Mouse (Mus musculus): ENCODE measurements around the gene Chst13. TPM values are rescaled to one million over a fixed set of nuclear protein-coding genes. Genes with fewer than 3 reads are reported as not detected.

Gene Chst13
- polyA plus RNA-seq, 1 experiment from 2014 or later = not detected

DNA sequence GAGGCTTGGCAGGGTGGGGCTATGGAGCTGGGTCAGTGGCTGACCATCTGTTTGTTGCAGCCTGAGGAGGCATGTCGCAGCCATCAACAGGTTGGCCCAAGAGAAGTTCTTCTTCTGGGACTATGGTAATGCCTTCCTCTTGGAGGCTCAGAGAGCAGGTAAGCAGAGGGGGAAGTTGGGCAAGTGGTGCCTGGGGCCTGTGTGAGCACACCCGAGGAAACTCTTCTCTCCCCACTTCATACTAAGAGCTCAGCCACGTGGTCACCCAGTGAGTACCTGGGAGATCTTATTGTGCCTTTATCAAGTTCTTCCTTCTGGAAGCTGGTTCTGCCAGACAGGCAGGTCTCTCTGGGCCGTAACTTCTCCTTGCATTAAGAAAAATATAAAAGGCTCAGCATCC is 22.2 kb upstream of the Chst13 start:
- 82% methylated on average over 4 of the region's 4 CpGs for WGBS
- no peaks in the 10 kb centered on the region for H3K9me3 ChIP-seq
- H3K36me3 ChIP-seq = no peaks in the 10 kb centered on the region
- H3K27me3 ChIP-seq = no peaks in the 10 kb centered on the region
- ATAC-seq = no peak
- H3K9ac ChIP-seq (replicated peaks) = no peak overlapping the region
- no peak overlapping the region for H3K4me2 ChIP-seq (replicated peaks)
- H3K27ac ChIP-seq = no peak overlapping the region
- H3K4me1 ChIP-seq (replicated peaks) = no peaks in the 10 kb centered on the region
- H3K4me3 ChIP-seq (replicated peaks) = no peak overlapping the region

DNA sequence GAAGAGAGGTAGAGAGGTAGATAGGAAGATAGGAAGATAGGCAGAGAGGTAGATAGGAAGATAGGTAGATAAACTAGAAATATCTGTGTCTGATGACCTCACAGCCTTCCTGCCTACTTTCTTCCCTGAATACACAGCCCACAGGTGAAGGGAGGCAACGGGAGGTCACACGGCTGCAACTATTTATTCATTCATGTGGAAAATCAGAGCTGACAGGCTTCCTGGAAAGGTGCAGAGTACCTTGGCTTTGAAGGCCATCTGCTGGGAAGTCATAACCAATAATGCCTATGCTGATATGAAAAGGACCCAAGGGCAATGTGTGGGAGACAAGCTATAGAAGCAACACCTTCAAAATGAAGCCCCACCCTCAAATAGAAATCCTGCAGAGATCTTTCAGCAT is 17.4 kb upstream of the Chst13 start:
- Histone ChIP-seq H3K27me3 (no peaks in the 10 kb centered on the region), H3K4me2 (replicated peaks) (no peak overlapping the region), H3K27ac (no peak overlapping the region), H3K9me3 (no peaks in the 10 kb centered on the region), H3K36me3 (no peaks in the 10 kb centered on the region), H3K4me3 (replicated peaks) (no peak overlapping the region), H3K9ac (replicated peaks) (no peak overlapping the region), H3K4me1 (replicated peaks) (no peaks in the 10 kb centered on the region)
- no peak for ATAC-seq
- 77% methylated on average over 2 of the region's 2 CpGs for WGBS

DNA sequence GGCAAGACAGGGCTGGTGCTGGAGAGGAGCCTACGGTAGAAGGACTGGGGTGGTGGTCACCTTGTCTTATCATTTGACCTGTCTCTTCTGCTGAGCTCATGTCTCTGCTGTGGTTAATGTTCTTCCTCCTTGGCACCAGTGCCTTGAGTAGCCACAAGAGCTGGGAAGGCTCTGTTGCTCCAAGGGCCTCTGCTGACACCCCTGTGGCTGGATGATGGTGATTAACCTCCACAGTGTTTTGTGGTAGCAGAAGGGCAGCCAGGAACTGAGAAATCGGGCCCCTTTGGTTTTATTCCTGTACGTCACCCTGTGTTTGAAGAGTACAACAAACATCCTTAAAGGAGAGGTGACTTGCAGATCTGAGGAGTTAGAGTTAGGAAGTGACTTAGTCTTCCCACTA is 9.3 kb upstream of the Chst13 start:
- Histone ChIP-seq H3K9me3 (no peaks in the 10 kb centered on the region), H3K27me3 (no peaks in the 10 kb centered on the region), H3K4me3 (replicated peaks) (no peak overlapping the region), H3K4me2 (replicated peaks) (no peak overlapping the region), H3K27ac (no peak overlapping the region), H3K36me3 (no peaks in the 10 kb centered on the region), H3K9ac (replicated peaks) (no peak overlapping the region), H3K4me1 (replicated peaks) (no peaks in the 10 kb centered on the region)
- 84% methylated on average over 3 of the region's 3 CpGs for WGBS
- no peak for ATAC-seq

DNA sequence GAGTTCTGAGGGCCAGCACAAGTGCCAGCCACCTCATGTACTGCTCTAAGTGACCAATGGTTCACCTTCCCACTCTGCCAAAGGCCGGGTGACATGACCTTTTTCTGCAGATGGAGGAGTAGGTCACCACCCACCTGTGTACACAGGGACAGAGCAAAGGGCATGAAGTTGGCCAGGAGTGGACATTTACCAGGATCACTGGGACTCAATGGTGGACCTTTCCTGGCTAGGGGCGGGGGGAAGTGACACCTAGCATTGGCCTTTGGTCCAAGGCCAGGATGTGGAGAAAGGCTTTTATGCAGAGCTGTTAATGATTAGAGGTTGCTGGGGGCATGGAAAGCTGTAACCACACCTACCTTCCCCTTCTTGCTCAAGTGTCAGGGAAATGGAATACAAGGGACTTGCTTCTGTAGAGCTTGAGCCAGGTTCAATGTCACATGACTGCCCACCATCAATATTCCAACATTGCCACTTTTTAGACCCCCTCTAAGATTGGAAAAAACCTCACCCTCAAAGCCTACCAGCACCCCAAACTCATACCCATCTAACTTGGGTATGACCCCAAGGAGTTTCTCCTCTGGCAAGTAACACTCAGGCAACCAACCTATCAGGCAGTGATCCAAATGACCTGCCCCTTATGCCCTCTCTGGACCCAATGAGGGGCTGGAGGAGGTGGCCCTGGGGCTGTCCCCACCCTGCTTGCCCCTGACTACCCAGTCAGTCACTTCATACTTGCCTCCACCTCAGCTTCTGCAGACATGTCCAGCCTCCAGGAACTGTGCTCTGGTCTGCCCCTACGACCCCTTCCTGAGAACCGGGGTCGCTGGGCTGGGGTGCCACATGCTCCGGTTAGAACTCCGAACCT is 7.8 kb upstream of the Chst13 start, which contains the start of gene Uroc1:
Gene Uroc1 (plus strand): TSS at position 724 of the 865 bp plus-strand sequence.
- H3K36me3 ChIP-seq = no peaks in the 10 kb centered on the region
- no peak within 1 kb of the TSS for H3K27ac ChIP-seq
- H3K9me3 ChIP-seq = no peaks in the 10 kb centered on the region
- H3K4me3 ChIP-seq (replicated peaks) = no peak within 1 kb of the TSS
- H3K9ac ChIP-seq (replicated peaks) = no peak within 1 kb of the TSS
- H3K4me1 ChIP-seq (replicated peaks) = no peaks in the 10 kb centered on the region
- ATAC-seq = no peak
- 83% methylated on average over 7 of the region's 7 CpGs for WGBS
- no peaks in the 10 kb centered on the region for H3K27me3 ChIP-seq
- no peak within 1 kb of the TSS for H3K4me2 ChIP-seq (replicated peaks)

DNA sequence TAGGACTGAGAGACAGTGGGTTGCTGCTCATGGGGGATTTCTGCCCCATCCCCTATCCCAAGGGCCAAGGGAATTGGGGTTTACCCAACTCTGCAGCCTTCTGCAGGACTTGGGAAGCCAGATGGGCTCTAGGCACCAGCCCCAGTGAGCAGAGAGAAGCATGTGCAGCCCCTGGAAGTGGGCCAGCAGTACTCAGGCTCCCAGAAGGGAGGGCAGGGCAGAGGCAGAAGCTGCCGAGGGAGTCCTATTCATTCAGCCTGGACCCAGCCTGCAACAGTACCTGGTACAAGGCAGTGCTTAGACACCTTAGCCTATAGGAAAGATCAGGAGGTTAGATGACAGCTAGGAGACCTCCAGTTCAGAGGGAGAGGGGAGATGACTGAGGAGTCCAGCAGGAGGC is 5.0 kb upstream of the Chst13 start:
- Histone ChIP-seq H3K4me3 (replicated peaks) (no peak overlapping the region), H3K36me3 (no peaks in the 10 kb centered on the region), H3K9ac (replicated peaks) (no peak overlapping the region), H3K27ac (no peak overlapping the region), H3K4me1 (replicated peaks) (no peaks in the 10 kb centered on the region), H3K27me3 (no peaks in the 10 kb centered on the region; the same call in 1 of the 2 replicates), H3K4me2 (replicated peaks) (no peak overlapping the region), H3K9me3 (no peaks in the 10 kb centered on the region)
- WGBS = 35% methylated on average over 1 of the region's 1 CpGs
- ATAC-seq = peak; percentile 62

DNA sequence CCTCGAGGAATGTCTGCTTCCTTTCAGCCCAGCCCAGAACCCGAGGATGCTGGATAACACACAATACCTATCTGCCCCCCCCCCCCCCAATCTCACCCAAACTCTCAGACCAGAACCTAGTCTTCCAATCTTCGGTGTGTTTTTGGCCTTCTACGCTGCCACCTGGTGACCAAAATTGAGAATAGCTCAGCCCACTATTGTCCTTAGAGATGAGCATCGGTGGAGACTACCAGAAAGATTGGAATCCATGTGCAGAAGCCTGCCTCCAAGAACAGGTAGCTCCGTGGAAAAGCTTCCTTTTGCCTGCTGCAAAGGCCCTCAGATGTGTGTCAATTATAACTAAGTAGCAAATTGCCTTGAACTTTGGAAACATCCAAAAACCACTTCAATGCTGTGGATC is 2.7 kb upstream of the Chst13 start:
- no peak for ATAC-seq
- H3K4me2 ChIP-seq (replicated peaks) = no peak overlapping the region
- H3K27ac ChIP-seq = no peak overlapping the region
- H3K9ac ChIP-seq (replicated peaks) = no peak overlapping the region
- 20% methylated on average over 6 of the region's 6 CpGs for WGBS
- H3K27me3 ChIP-seq = no peaks in the 10 kb centered on the region; the same call in 1 of the 2 replicates
- no peak overlapping the region for H3K4me3 ChIP-seq (replicated peaks)
- no peaks in the 10 kb centered on the region for H3K9me3 ChIP-seq
- H3K4me1 ChIP-seq (replicated peaks) = no peaks in the 10 kb centered on the region
- H3K36me3 ChIP-seq = no peaks in the 10 kb centered on the region

DNA sequence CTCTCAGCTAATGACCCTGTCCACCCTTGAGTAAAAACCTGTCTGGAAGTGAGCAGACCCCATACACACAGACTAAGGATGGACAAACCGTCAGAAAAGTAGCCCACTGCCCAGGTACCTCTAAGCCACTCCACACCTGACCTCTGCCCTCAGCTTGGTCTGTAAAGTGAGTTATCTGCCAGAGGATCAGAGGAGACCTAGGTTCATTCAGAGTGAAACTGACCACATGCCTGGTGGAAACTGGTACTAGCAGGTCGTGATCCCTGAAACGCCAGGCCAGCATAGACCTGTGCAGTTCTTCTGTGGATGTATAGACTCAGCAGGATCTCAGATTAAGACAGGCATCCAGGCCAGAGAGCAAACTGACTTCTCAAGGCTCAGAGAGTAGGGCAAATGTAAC is 522 bp downstream of the Chst13 start:
- H3K4me3 ChIP-seq (replicated peaks) = no peak overlapping the region
- no peaks in the 10 kb centered on the region; the same call in 1 of the 2 replicates for H3K27me3 ChIP-seq
- H3K36me3 ChIP-seq = no peaks in the 10 kb centered on the region
- no peaks in the 10 kb centered on the region for H3K4me1 ChIP-seq (replicated peaks)
- ATAC-seq = no peak
- no peak overlapping the region for H3K4me2 ChIP-seq (replicated peaks)
- no peak overlapping the region for H3K27ac ChIP-seq
- H3K9me3 ChIP-seq = no peaks in the 10 kb centered on the region
- 77% methylated on average over 3 of the region's 3 CpGs for WGBS
- H3K9ac ChIP-seq (replicated peaks) = no peak overlapping the region

DNA sequence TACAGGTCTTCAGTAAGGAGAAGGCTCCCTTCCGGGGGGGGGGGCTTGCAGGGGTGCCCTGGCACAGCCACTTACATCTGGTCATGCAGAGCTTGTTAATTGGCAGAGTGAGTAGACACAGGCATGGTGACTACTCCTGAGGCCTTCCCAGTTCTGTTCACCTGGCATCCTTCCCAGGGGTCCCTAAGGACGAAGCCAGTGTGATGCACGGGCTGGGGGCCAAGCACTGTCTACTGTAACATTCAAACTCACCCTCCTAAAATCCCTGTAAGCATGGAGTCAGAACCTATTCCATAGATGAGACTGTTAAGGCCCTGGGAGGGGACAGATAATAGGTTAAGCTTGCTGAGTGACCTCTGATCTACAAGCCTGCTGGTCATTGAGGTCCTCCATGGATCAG is 959 bp downstream of the Chst13 start:
- no peaks in the 10 kb centered on the region for H3K9me3 ChIP-seq
- peak; percentile 19; the same call in 1 of the 2 replicates for ATAC-seq
- no peaks in the 10 kb centered on the region; the same call in 1 of the 2 replicates for H3K27me3 ChIP-seq
- no peak overlapping the region for H3K4me2 ChIP-seq (replicated peaks)
- H3K36me3 ChIP-seq = no peaks in the 10 kb centered on the region
- H3K4me1 ChIP-seq (replicated peaks) = no peaks in the 10 kb centered on the region
- H3K27ac ChIP-seq = no peak overlapping the region
- WGBS = 73% methylated on average over 3 of the region's 3 CpGs
- no peak overlapping the region for H3K9ac ChIP-seq (replicated peaks)
- no peak overlapping the region for H3K4me3 ChIP-seq (replicated peaks)

DNA sequence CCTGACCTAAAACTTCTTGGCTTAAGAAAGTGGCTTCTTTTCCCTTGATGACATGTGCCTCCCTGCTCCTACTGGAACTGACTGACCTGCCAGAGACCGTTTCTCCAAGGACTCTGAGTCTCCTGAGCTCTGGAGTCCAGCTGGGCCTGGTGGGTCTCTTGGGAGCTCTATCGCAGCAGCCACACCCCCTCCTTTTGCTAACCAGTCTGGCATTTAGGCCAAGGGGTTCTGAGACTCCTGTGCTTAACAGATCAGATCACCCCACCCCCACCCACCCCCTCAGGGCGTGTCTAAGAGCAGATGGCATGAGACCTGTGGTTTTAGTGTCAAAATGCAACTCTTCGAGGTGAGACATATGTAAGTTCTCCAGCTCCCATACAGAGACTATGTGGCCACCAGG is 3.2 kb downstream of the Chst13 start:
- Histone ChIP-seq H3K9me3 (no peaks in the 10 kb centered on the region), H3K27ac (no peak overlapping the region), H3K4me1 (replicated peaks) (no peaks in the 10 kb centered on the region), H3K4me2 (replicated peaks) (no peak overlapping the region), H3K27me3 (no peaks in the 10 kb centered on the region; the same call in 1 of the 2 replicates), H3K36me3 (no peaks in the 10 kb centered on the region), H3K4me3 (replicated peaks) (no peak overlapping the region), H3K9ac (replicated peaks) (no peak overlapping the region)
- ATAC-seq = no peak
- WGBS = 46% methylated on average over 4 of the region's 4 CpGs

DNA sequence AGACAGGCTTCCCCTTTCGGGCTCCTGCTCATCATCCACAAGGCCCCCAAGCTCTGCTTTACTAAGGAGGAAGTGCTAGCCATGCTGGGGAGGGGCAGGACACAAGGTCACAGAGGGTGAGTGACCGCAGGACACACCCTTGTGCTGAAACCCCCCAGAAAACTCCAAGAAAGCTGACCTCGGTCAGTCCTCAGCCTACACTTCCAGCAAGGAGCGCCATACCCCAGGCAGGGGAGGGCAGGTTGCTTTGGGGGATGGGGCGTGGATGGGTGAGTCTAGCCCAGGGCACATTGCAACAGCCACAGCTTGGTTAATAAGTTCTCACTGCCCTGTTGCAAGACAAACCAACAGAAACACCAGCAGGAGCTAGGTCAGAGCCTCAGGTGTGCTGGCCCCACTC is 4.6 kb downstream of the Chst13 start:
- Histone ChIP-seq H3K36me3 (no peaks in the 10 kb centered on the region), H3K4me1 (replicated peaks) (no peaks in the 10 kb centered on the region), H3K27me3 (no peaks in the 10 kb centered on the region; the same call in 1 of the 2 replicates), H3K4me3 (replicated peaks) (no peak overlapping the region), H3K27ac (no peak overlapping the region), H3K4me2 (replicated peaks) (no peak overlapping the region), H3K9ac (replicated peaks) (no peak overlapping the region), H3K9me3 (no peaks in the 10 kb centered on the region)
- WGBS = 80% methylated on average over 5 of the region's 5 CpGs
- no peak for ATAC-seq

DNA sequence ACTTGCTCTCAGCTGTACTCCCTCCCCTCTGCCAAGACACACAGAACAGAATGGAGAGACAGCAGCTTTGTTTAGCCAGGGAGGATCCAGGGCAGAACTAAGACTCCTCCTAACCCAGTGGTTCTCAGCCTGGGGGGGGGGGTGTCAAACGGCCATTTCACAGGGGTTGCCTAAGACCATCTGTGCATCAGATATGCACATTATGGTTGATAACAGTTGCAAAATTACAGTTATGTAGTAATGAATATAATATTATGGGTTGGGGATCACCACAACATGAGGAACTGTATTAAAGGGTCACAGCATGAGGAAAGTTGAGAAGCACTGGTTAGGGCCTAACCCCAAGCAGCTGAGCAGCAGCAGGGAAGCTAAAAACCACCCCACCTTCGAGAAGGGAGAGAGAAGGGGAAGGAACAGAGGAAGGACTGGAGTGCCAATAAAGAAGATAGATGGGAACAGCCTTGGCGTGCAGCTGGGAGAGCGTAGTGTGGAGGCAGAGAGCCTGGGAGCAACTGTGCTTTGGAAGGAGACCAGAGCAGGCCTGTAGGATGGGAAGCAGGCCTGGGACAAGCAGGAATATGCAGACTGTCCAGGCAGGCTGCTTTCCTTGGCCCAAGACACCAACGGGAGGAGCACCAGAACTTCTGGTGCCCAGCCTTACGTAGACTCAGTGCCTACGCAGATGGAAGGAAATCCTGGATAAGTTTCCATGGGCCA is 5.4 kb downstream of the Chst13 start:
- H3K27ac ChIP-seq = no peak overlapping the region
- H3K27me3 ChIP-seq = no peaks in the 10 kb centered on the region
- 86% methylated on average over 7 of the region's 7 CpGs for WGBS

DNA sequence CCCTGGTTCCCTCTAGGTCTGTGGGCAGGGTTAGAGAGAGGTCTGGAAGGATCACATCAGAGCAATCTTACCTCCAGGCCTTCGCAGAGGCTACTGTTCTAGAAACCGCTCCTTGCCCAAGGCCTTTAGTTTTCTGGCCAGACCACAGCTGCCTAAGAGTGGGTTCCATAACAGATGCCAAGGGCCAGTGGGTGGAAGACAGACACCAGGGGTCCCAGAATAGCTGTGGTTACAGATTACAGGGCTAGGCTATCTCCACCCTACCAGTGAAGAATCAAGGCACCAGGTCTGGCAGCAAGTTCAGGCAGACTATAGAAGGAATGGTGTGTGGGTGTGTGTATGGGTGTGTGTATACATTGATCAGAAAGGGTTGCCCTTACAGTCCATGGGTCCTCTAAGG is 6.0 kb downstream of the Chst13 start:
- H3K4me3 ChIP-seq (replicated peaks) = no peak overlapping the region
- ATAC-seq = no peak

More for the DNA sequence above, 5.4 kb downstream of the Chst13 start:
- no peak overlapping the region for H3K9ac ChIP-seq (replicated peaks)
- H3K4me2 ChIP-seq (replicated peaks) = no peak overlapping the region
- no peaks in the 10 kb centered on the region for H3K4me1 ChIP-seq (replicated peaks)
- ATAC-seq = no peak
- no peak overlapping the region for H3K4me3 ChIP-seq (replicated peaks)
- H3K36me3 ChIP-seq = no peaks in the 10 kb centered on the region
- no peaks in the 10 kb centered on the region for H3K9me3 ChIP-seq

More for the DNA sequence above, 6.0 kb downstream of the Chst13 start:
- Histone ChIP-seq H3K27ac (no peak overlapping the region), H3K36me3 (no peaks in the 10 kb centered on the region), H3K9ac (replicated peaks) (no peak overlapping the region), H3K9me3 (no peaks in the 10 kb centered on the region), H3K4me1 (replicated peaks) (no peaks in the 10 kb centered on the region), H3K4me2 (replicated peaks) (no peak overlapping the region), H3K27me3 (no peaks in the 10 kb centered on the region)
- 96% methylated on average over 2 of the region's 2 CpGs for WGBS

Measured in midbrain, embryonic 13.5 days (tissue).